Mouse (Mus musculus) kidney, adult 10 weeks (tissue): ENCODE results near the gene 4930433I11Rik. TPM values are rescaled to one million over a fixed set of nuclear protein-coding genes. Genes with fewer than 3 reads are reported as not detected.

Experiments
- polyA plus RNA-seq: library from polyadenylated mRNA; stranded (reverse); fragments of 350-450 nt; fragmentation: Illumina TruSeq; extraction: RNeasy Lipid Tissue Mini Kit (QIAGEN cat#74804); gene quantifications from one replicate; pipeline ENCODE4 v1.2.3, GENCODE M21; 2014; ENCODE audit warnings: low read depth, low replicate concordance

The 4930433I11Rik gene
- polyA plus RNA-seq, result not detected

DNA sequence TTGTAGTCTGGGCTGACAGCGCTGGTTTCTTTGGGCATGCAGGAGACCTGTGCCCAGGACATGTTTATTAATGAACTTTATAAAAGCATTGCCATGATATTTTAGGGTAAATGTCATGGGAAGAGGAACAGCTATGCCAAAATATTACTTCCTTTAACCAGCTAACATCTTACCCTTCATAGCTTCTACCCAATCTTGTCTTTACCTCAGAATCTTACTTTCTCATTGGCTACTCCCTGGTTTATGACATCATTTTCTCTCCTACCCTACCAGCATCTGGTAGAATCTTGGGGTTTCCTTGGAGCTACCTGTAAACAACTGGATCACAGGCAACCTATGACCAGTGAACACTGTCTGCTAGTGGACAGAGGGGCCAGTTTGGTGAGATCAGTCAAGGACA lies at the start of gene 4930433I11Rik:
TSS of gene 4930433I11Rik (plus strand) at position 301 of the 400 bp plus-strand sequence.

DNA sequence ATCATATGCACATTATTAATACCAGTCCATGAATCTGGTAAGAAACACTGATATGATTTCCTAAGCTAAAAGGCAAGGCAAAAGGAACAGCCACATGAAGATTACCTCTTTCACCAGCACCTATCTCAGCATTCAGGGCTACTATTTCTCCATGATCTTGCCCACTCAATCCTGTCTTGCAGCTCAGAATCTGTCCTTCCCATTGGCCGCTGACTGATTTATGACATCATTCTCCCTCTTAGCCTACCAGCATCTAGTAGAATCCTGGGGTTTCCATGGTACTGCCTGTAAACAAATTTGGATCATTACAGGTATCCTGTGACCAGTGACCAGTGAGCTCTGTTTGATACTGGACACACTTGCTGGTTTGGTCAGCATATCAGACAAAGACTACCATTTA lies 45.1 kb downstream of the 4930433I11Rik start, which contains the start of gene Gm4884:
TSS of gene Gm4884 (plus strand) at position 301 of the 400 bp plus-strand sequence.

Other genes with a start within 250 kb of the 4930433I11Rik start
- gene Vstm2b, start 89.2 kb upstream of the 4930433I11Rik start, polyA plus RNA-seq, result not detected
- gene Gm4884, start 45.2 kb downstream of the 4930433I11Rik start, polyA plus RNA-seq, result not detected
- gene Gm5592, start 166.3 kb downstream of the 4930433I11Rik start, polyA plus RNA-seq, result not detected